Mouse (Mus musculus) brain, embryonic 14.5 days (tissue): Measurements from ENCODE around the gene Slc13a4.

Source experiments
- CTCF ChIP-seq: fragments of 200-500 bp; IDR thresholded peaks from 2 replicates; pipeline ENCODE4 v1.5.1; 2012; ENCODE audit warnings: inconsistent platforms, mild to moderate bottlenecking, moderate library complexity, borderline replicate concordance; ENCODE audit not compliant: insufficient read depth, insufficient read length; ENCODE audit errors: extremely low read depth
- POLR2A ChIP-seq: fragments of 200-500 bp; IDR thresholded peaks from 2 replicates; pipeline ENCODE4 v1.6.1; 2012; ENCODE audit warnings: mild to moderate bottlenecking, inconsistent platforms, borderline replicate concordance; ENCODE audit not compliant: poor library complexity, insufficient read depth, insufficient read length, severe bottlenecking; ENCODE audit errors: extremely low read depth

- TF ChIP-seq CTCF: no peak
- no peak for TF ChIP-seq POLR2A
Measured at GRCm38 (mm10) chr6:35323046-35323445, 15.1 kb upstream of the Slc13a4 start.
